Mouse (Mus musculus) hindbrain, postnatal 0 days (tissue): ENCODE measurements around the gene Map4k1. TPM values are rescaled to one million over a fixed set of nuclear protein-coding genes. Genes with fewer than 3 reads are reported as not detected.

Experiments used
- ATAC-seq: fragments of 200-750 bp; cut with Nextera tagmentation; 2 replicates; pipeline ENCODE4 v1.8.0; 2017; ENCODE audit warnings: mild to moderate bottlenecking, moderate TSS enrichment, moderate library complexity
- DNase-seq: peaks from one replicate; pipeline ENCODE4 v3.0.0-alpha.2; 2015; ENCODE audit warnings: low spot score
- H3K27ac ChIP-seq: fragments of 300-500 bp; sonication (generic); 2 replicates; pipeline ENCODE4 v1.5.1; 2014; ENCODE audit warnings: mild to moderate bottlenecking
- H3K27me3 ChIP-seq: fragments of 300-500 bp; sonication (generic); 2 replicates; pipeline ENCODE4 v1.6.1; 2014; ENCODE audit warnings: low read length, mixed read lengths; ENCODE audit not compliant: insufficient read depth
- H3K36me3 ChIP-seq: fragments of 300-500 bp; sonication (generic); 2 replicates; pipeline ENCODE4 v1.6.1; 2014; ENCODE audit warnings: low read length, mixed read lengths; ENCODE audit not compliant: insufficient read depth
- H3K4me1 ChIP-seq: fragments of 300-500 bp; sonication (generic); 2 replicates; pipeline ENCODE4 v1.6.1; 2014; ENCODE audit warnings: antibody characterized with exemption, low read length, mixed read lengths; ENCODE audit not compliant: insufficient read depth
- H3K4me2 ChIP-seq: fragments of 300-500 bp; sonication (generic); 2 replicates; pipeline ENCODE4 v1.6.1; 2014; ENCODE audit warnings: low read depth, mild to moderate bottlenecking, low read length, moderate library complexity, mixed read lengths
- H3K4me3 ChIP-seq: fragments of 300-500 bp; sonication (generic); 2 replicates; pipeline ENCODE4 v1.5.1; 2014; ENCODE audit warnings: low read length
- H3K9ac ChIP-seq: fragments of 300-500 bp; sonication (generic); replicated peaks from 2 replicates; pipeline ENCODE4 v1.6.1; 2014; ENCODE audit warnings: mild to moderate bottlenecking, low read length, moderate library complexity, mixed read lengths
- H3K9me3 ChIP-seq: fragments of 300-500 bp; sonication (generic); 2 replicates; pipeline ENCODE4 v1.6.1; 2016; ENCODE audit warnings: low read length, mixed read lengths
- CTCF ChIP-seq: IDR thresholded peaks from 2 replicates; pipeline ENCODE4 v1.5.1; 2016; ENCODE audit warnings: antibody characterized with exemption, control low read depth, low read depth
- WGBS: fragments of 180-500 bp; shearing (Covaris S2); extraction: QIAGEN DNeasy Blood & Tissue Kit; methylation state at CpG from one replicate; pipeline ENCODE4 v1.1.7; 2014; 5-methylcytosine and 5-hydroxymethylcytosine counted together
- polyA plus RNA-seq: library from polyadenylated mRNA; unstranded; fragments of >200 nt; fragmentation: Nextera tagmentation; extraction: Ambion mirVana; gene quantifications from 2 replicates; pipeline ENCODE4 v1.2.1, GENCODE M21; 2015
- total RNA-seq: library from RNA; depleted of rRNA; stranded (reverse); fragments of >200 nt; gene quantifications from 2 replicates; pipeline ENCODE4 v1.2.3, GENCODE M21; 2014

The Map4k1 gene
- total and polyA plus RNA-seq, 2 experiments from 2014 or later = 5.8 to 15.0 TPM

GRCm38 (mm10) chr7:28948746-28949145 is 33.1 kb upstream of the Map4k1 start:
- Histone ChIP-seq H3K9me3 (no peaks in the 10 kb centered on the region), H3K36me3 (no peaks in the 10 kb centered on the region), H3K4me3 (no peak overlapping the region), H3K27me3 (no peaks in the 10 kb centered on the region), H3K4me2 (no peak overlapping the region), H3K4me1 (peaks cover 12% of the 10 kb centered on the region; the same call in 1 of the 2 replicates), H3K27ac (no peak overlapping the region), H3K9ac (no peak overlapping the region)
- ATAC-seq (no peak), DNase-seq (no peak)
- TF ChIP-seq CTCF = no peak
- WGBS = 92% methylated on average over 7 of the region's 7 CpGs

- peaks cover 16% of the 10 kb centered on the region; the same call in 1 of the 2 replicates for H3K4me1 ChIP-seq
- DNase-seq (no peak), ATAC-seq (no peak)
- WGBS = 80% methylated on average over 2 of the region's 2 CpGs
- no peak overlapping the region for H3K4me3 ChIP-seq
- H3K9ac ChIP-seq = no peak overlapping the region
- TF ChIP-seq CTCF = no peak
- no peaks in the 10 kb centered on the region for H3K9me3 ChIP-seq
- H3K27me3 ChIP-seq = no peaks in the 10 kb centered on the region
- H3K4me2 ChIP-seq = no peak overlapping the region
- H3K36me3 ChIP-seq = no peaks in the 10 kb centered on the region
- no peak overlapping the region for H3K27ac ChIP-seq
These were observed 32.6 kb upstream of the Map4k1 start for GRCm38 (mm10) chr7:28949298-28949697.

GRCm38 (mm10) chr7:28950346-28951037 is 31.4 kb upstream of the Map4k1 start:
- WGBS = 94% methylated on average over 10 of the region's 10 CpGs
- no peak for ATAC-seq

GRCm38 (mm10) chr7:28951764-28952163 is 30.1 kb upstream of the Map4k1 start:
- 87% methylated on average over 2 of the region's 2 CpGs for WGBS
- no peak overlapping the region for H3K4me3 ChIP-seq
- H3K27me3 ChIP-seq = no peaks in the 10 kb centered on the region
- DNase-seq (no peak), ATAC-seq (no peak)
- peaks cover 13% of the 10 kb centered on the region; the same call in 1 of the 2 replicates for H3K4me1 ChIP-seq
- H3K4me2 ChIP-seq = no peak overlapping the region
- TF ChIP-seq CTCF = no peak
- H3K36me3 ChIP-seq = no peaks in the 10 kb centered on the region
- H3K9ac ChIP-seq = no peak overlapping the region
- H3K9me3 ChIP-seq = no peaks in the 10 kb centered on the region
- no peak overlapping the region for H3K27ac ChIP-seq

More at GRCm38 (mm10) chr7:28950346-28951037, 31.4 kb upstream of the Map4k1 start:
- H3K4me1 ChIP-seq = peaks cover 16% of the 10 kb centered on the region; the same call in 1 of the 2 replicates
- no peak for TF ChIP-seq CTCF
- H3K4me2 ChIP-seq = no peak overlapping the region
- no peaks in the 10 kb centered on the region for H3K36me3 ChIP-seq
- no peak overlapping the region for H3K9ac ChIP-seq
- H3K27me3 ChIP-seq = no peaks in the 10 kb centered on the region
- H3K27ac ChIP-seq = no peak overlapping the region
- no peak for DNase-seq
- H3K9me3 ChIP-seq = no peaks in the 10 kb centered on the region
- H3K4me3 ChIP-seq = no peak overlapping the region

- Histone ChIP-seq H3K4me3 (no peak overlapping the region), H3K27ac (no peak overlapping the region), H3K4me2 (no peak overlapping the region), H3K4me1 (peaks cover 13% of the 10 kb centered on the region; the same call in 1 of the 2 replicates), H3K9ac (no peak overlapping the region), H3K36me3 (no peaks in the 10 kb centered on the region), H3K27me3 (no peaks in the 10 kb centered on the region), H3K9me3 (no peaks in the 10 kb centered on the region)
- TF ChIP-seq CTCF = no peak
- WGBS = 15% methylated on average over 3 of the region's 3 CpGs
- ATAC-seq (no peak), DNase-seq (peak; percentile 31)
These were observed 29.1 kb upstream of the Map4k1 start for GRCm38 (mm10) chr7:28952786-28953185.

- Histone ChIP-seq H3K9ac (no peak overlapping the region), H3K27ac (no peak overlapping the region), H3K27me3 (no peaks in the 10 kb centered on the region), H3K4me1 (peaks cover 15% of the 10 kb centered on the region; the same call in 1 of the 2 replicates), H3K9me3 (no peaks in the 10 kb centered on the region), H3K4me3 (no peak overlapping the region), H3K4me2 (no peak overlapping the region), H3K36me3 (no peaks in the 10 kb centered on the region)
- no peak for TF ChIP-seq CTCF
- DNase-seq (no peak), ATAC-seq (no peak)
- WGBS = 23% methylated on average over 2 of the region's 2 CpGs
These were observed 28.1 kb upstream of the Map4k1 start for GRCm38 (mm10) chr7:28953476-28954376.
